Mouse (Mus musculus) C2C12 (cell line): ENCODE results near the gene A930017K11Rik.

ENCODE experiments used
- CTCF ChIP-seq: IDR thresholded peaks from one replicate; pipeline ENCODE4 v1.5.1; 2011; ENCODE audit not compliant: control insufficient read depth, insufficient read depth, insufficient read length
- FOSL1 ChIP-seq: IDR thresholded peaks from one replicate; pipeline ENCODE4 v1.8.0; 2011; ENCODE audit warnings: mild to moderate bottlenecking, low read length; ENCODE audit not compliant: poor library complexity, insufficient read depth, severe bottlenecking
- MAX ChIP-seq: IDR thresholded peaks from one replicate; pipeline ENCODE4 v1.6.1; 2011; ENCODE audit warnings: mild to moderate bottlenecking, control low read depth
- MYOD1 ChIP-seq: IDR thresholded peaks from one replicate; pipeline ENCODE4 v1.6.1; 2011; ENCODE audit warnings: low read depth; ENCODE audit not compliant: control insufficient read depth, insufficient read length

- TF ChIP-seq CTCF (no peak), MAX (no peak), MYOD1 (no peak), FOSL1 (no peak)
Measured at GRCm38 (mm10) chr17:25979829-25980738, 27.7 kb upstream of the A930017K11Rik start.
